Mouse (Mus musculus) heart, embryonic 13.5 days (tissue): Measurements from ENCODE around the gene BC017158. TPM values are rescaled to one million over a fixed set of nuclear protein-coding genes. Genes with fewer than 3 reads are reported as not detected.
"Not testable (repeated sequence)": the region's sequence is repeated elsewhere in the genome, so short reads cannot be mapped to it uniquely, and the experiment has no call there.

Source experiments
- ATAC-seq: fragments of 200-750 bp; cut with Nextera tagmentation; 2 replicates; pipeline ENCODE4 v1.8.0; 2017; ENCODE audit warnings: moderate TSS enrichment; ENCODE audit not compliant: insufficient number of reproducible peaks, low FRiP score, low TSS enrichment; ENCODE audit errors: extremely low read depth
- H3K27ac ChIP-seq: fragments of 300-500 bp; sonication (generic); replicated peaks from 2 replicates; pipeline ENCODE4 v1.5.1; 2015; ENCODE audit warnings: moderate library complexity, mild to moderate bottlenecking, inconsistent platforms
- H3K27me3 ChIP-seq: fragments of 300-500 bp; sonication (generic); replicated peaks from 2 replicates; pipeline ENCODE4 v1.6.1; 2015; ENCODE audit warnings: mild to moderate bottlenecking, inconsistent platforms
- H3K36me3 ChIP-seq: fragments of 300-500 bp; sonication (generic); 2 replicates; pipeline ENCODE4 v1.6.1; 2015; ENCODE audit warnings: mild to moderate bottlenecking, inconsistent platforms
- H3K4me1 ChIP-seq: fragments of 300-500 bp; sonication (generic); 2 replicates; pipeline ENCODE4 v1.6.1; 2015; ENCODE audit warnings: inconsistent platforms
- H3K4me2 ChIP-seq: fragments of 300-500 bp; sonication (generic); 2 replicates; pipeline ENCODE4 v1.6.1; 2015; ENCODE audit warnings: inconsistent platforms, mild to moderate bottlenecking, moderate library complexity
- H3K4me3 ChIP-seq: fragments of 300-500 bp; sonication (generic); 2 replicates; pipeline ENCODE4 v1.5.1; 2015; ENCODE audit warnings: moderate library complexity, mild to moderate bottlenecking, inconsistent platforms
- H3K9ac ChIP-seq: fragments of 300-500 bp; sonication (generic); 2 replicates; pipeline ENCODE4 v1.6.1; 2015; ENCODE audit warnings: inconsistent platforms, mild to moderate bottlenecking, moderate library complexity
- H3K9me3 ChIP-seq: fragments of 300-500 bp; sonication (generic); 2 replicates; pipeline ENCODE4 v1.6.1; 2016; ENCODE audit warnings: inconsistent platforms
- WGBS: fragments of 180-500 bp; shearing (Covaris S2); methylation state at CpG from one replicate; pipeline ENCODE4 v1.1.7; 2015; ENCODE audit warnings: mixed read lengths; 5-methylcytosine and 5-hydroxymethylcytosine counted together
- polyA plus RNA-seq: library from polyadenylated mRNA; unstranded; fragments of >200 nt; fragmentation: Nextera tagmentation; extraction: Ambion mirVana; gene quantifications from 2 replicates; pipeline ENCODE4 v1.2.1, GENCODE M21; 2015

Gene BC017158
- polyA plus RNA-seq = 16.6 and 17.3 TPM in 2 replicates

- peak within 1 kb of the TSS; percentile 76 for H3K4me3 ChIP-seq
- peak; percentile 43; the same call in 1 of the 2 replicates for ATAC-seq
- no peaks in the 10 kb centered on the region for H3K27me3 ChIP-seq
- peaks cover 18% of the 10 kb centered on the region for H3K4me1 ChIP-seq
- H3K4me2 ChIP-seq = peak within 1 kb of the TSS; percentile 90
- peak within 1 kb of the TSS; percentile 87 for H3K9ac ChIP-seq
- peak within 1 kb of the TSS; percentile 61 for H3K27ac ChIP-seq
- 2% methylated on average over 47 of the region's 47 CpGs for WGBS
- peaks cover 11% of the 10 kb centered on the region; the same call in 1 of the 2 replicates for H3K36me3 ChIP-seq
- no peaks in the 10 kb centered on the region for H3K9me3 ChIP-seq
Measured at GRCm38 (mm10) chr7:128297617-128298480, at the start of gene BC017158. TSS of gene BC017158 (minus strand) at chr7:128298170.

DNA sequence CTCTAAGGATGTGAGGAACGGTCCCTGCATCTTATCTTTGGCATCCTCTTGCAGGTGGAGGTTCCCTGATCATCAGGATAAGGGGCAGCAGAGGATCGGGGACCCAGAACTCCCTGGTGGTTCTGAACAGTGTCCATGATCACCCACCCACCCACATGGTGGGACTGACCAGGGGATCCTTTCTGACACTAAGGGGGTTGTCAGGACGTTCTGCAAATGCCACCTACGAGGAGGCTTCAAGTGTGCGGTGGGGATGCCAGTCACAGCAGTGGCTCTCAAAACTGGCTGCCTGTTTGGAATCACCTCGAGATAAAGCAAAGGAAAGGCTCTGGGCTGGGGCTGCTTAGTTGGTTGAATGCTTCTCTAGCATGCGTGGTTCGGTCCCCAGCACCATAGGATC, 49.0 kb upstream of the BC017158 start:
- Histone ChIP-seq H3K4me2 (no peak overlapping the region), H3K9ac (no peak overlapping the region), H3K4me3 (no peak overlapping the region), H3K36me3 (no peaks in the 10 kb centered on the region), H3K4me1 (peaks cover 10% of the 10 kb centered on the region), H3K27ac (no peak overlapping the region), H3K27me3 (peaks cover 5% of the 10 kb centered on the region; the same call in 1 of the 2 replicates), H3K9me3 (no peaks in the 10 kb centered on the region; the same call in 1 of the 2 replicates)
- 61% methylated on average over 8 of the region's 8 CpGs for WGBS
- no peak for ATAC-seq

DNA sequence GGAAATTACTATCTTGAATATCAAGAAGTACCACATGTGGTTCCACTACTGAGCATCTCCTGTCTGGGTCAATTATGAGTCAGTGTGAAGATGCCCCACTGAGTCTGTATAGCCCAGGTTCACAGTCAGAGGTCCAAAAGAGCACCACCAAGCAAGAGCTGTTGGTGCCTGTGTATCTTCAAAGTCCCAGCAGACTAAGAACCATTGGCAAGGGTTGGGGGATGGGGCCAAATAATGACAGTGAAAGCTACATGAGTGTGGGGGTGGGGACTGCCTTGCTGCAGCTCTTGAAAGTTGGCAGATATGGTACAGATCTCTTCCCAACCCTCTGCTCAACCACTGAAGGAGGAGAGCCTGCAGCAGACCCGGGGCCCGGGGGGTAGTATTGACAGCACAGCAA, 48.6 kb upstream of the BC017158 start:
- H3K27ac ChIP-seq = no peak overlapping the region
- no peak overlapping the region for H3K4me2 ChIP-seq
- H3K4me3 ChIP-seq = no peak overlapping the region
- peaks cover 5% of the 10 kb centered on the region; the same call in 1 of the 2 replicates for H3K27me3 ChIP-seq
- H3K36me3 ChIP-seq = no peaks in the 10 kb centered on the region
- no peak for ATAC-seq
- H3K9me3 ChIP-seq = no peaks in the 10 kb centered on the region; the same call in 1 of the 2 replicates
- 52% methylated on average over 2 of the region's 2 CpGs for WGBS
- H3K9ac ChIP-seq = no peak overlapping the region
- peaks cover 10% of the 10 kb centered on the region for H3K4me1 ChIP-seq

GRCm38 (mm10) chr7:128345691-128346090, 47.7 kb upstream of the BC017158 start:
- Histone ChIP-seq H3K36me3 (no peaks in the 10 kb centered on the region), H3K9me3 (no peaks in the 10 kb centered on the region; the same call in 1 of the 2 replicates), H3K4me1 (peaks cover 10% of the 10 kb centered on the region), H3K4me2 (no peak overlapping the region), H3K9ac (no peak overlapping the region), H3K27me3 (peaks cover 5% of the 10 kb centered on the region; the same call in 1 of the 2 replicates), H3K4me3 (no peak overlapping the region), H3K27ac (no peak overlapping the region)
- no peak for ATAC-seq
- WGBS = 81% methylated on average over 6 of the region's 6 CpGs

DNA sequence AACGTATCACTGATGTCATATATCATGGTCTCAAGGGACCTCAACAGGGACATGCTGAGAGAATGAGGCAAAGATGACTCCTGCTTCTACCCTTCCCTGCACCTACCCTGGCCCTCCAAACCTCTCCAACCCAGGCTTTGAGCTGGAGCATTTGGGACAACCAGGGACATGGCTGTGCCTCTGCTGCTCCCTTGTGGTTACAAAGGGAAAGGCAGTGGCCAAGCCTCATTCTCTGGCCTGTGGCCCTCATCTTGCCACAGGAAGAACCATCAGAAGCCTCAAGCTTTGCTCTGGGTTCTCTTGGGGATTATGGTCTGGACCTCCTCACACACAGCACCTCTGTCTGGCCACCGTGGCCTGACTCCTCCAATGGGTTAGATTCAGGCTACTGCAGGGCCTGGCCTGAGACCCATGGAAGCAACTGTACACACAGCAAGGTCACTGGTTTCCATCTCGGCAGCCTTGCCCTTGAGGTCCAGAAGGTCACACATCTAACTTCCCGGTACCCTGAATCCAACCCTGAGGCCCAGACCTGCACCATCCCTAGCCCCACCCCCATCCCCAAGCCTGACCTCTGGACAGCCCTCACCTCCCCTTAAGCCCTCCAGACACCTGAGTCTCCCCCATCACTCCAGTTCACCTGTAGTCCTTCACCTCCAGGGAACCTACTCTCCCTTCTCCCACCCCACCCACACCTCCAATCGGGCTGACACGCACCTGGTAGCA, 47.1 kb upstream of the BC017158 start:
- no peak for ATAC-seq

GRCm38 (mm10) chr7:128344488-128344887, 46.5 kb upstream of the BC017158 start:
- H3K27me3 ChIP-seq = peaks cover 5% of the 10 kb centered on the region; the same call in 1 of the 2 replicates
- WGBS = 77% methylated on average over 7 of the region's 7 CpGs
- no peak overlapping the region for H3K4me2 ChIP-seq
- H3K9ac ChIP-seq = no peak overlapping the region
- H3K36me3 ChIP-seq = no peaks in the 10 kb centered on the region
- no peaks in the 10 kb centered on the region; the same call in 1 of the 2 replicates for H3K9me3 ChIP-seq
- H3K27ac ChIP-seq = no peak overlapping the region
- no peak overlapping the region for H3K4me3 ChIP-seq
- ATAC-seq = no peak
- peaks cover 10% of the 10 kb centered on the region for H3K4me1 ChIP-seq

More for the DNA sequence above, 47.1 kb upstream of the BC017158 start:
- H3K4me3 ChIP-seq = no peak overlapping the region
- peaks cover 10% of the 10 kb centered on the region for H3K4me1 ChIP-seq
- peaks cover 5% of the 10 kb centered on the region; the same call in 1 of the 2 replicates for H3K27me3 ChIP-seq
- H3K4me2 ChIP-seq = no peak overlapping the region
- no peak overlapping the region for H3K27ac ChIP-seq
- no peaks in the 10 kb centered on the region; the same call in 1 of the 2 replicates for H3K9me3 ChIP-seq
- H3K9ac ChIP-seq = no peak overlapping the region
- no peaks in the 10 kb centered on the region for H3K36me3 ChIP-seq
- WGBS = 48% methylated on average over 6 of the region's 6 CpGs

DNA sequence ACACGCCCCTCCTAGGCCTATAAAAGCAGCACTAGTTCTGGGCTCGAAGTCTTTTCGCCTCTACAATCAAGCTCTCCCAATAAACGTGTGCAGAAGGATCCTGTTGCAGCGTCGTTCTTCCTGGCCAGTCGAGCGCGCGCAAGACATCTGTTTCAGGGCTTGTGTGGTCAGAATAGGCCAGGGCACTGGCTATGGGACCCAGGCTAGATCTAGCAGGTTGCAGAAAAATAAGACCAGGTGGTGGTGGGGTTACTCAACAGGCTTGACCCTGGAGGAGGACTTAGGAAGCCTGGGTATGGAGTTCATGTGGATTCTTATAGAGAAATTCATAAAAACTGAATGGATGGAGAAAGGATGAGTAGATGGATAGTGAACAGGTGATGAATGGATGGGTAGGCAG, 44.7 kb upstream of the BC017158 start:
- H3K36me3 ChIP-seq, ATAC-seq, H3K27ac ChIP-seq, H3K27me3 ChIP-seq, H3K4me1 ChIP-seq, H3K9ac ChIP-seq, H3K4me2 ChIP-seq, H3K4me3 ChIP-seq, H3K9me3 ChIP-seq: not testable (repeated sequence)
- WGBS = 92% methylated on average over 7 of the region's 10 CpGs

DNA sequence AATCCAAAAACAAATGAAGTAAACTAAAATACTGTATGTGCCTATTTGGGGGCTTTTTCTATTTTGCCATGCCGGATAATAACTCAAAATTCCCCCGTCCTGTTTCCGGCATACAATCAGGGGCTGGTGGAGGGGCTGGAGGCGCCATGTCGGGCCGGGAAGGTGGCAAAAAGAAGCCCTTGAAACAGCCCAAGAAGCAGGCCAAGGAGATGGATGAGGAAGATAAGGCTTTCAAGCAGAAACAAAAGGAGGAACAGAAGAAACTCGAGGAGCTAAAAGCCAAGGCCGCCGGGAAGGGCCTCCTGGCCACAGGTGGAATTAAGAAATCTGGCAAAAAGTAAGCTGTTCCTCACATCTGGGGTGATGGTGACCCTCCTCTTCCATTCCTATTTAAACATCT, 42.4 kb upstream of the BC017158 start:
- not testable (repeated sequence) for ATAC-seq, H3K4me3 ChIP-seq, H3K27ac ChIP-seq, H3K9ac ChIP-seq, H3K36me3 ChIP-seq, H3K27me3 ChIP-seq, H3K4me1 ChIP-seq, H3K9me3 ChIP-seq, H3K4me2 ChIP-seq
- 70% methylated on average over 9 of the region's 9 CpGs for WGBS

GRCm38 (mm10) chr7:128332896-128333295, 34.9 kb upstream of the BC017158 start:
- no peak for ATAC-seq
- H3K27ac ChIP-seq = no peak overlapping the region
- WGBS = 92% methylated on average over 1 of the region's 1 CpGs

DNA sequence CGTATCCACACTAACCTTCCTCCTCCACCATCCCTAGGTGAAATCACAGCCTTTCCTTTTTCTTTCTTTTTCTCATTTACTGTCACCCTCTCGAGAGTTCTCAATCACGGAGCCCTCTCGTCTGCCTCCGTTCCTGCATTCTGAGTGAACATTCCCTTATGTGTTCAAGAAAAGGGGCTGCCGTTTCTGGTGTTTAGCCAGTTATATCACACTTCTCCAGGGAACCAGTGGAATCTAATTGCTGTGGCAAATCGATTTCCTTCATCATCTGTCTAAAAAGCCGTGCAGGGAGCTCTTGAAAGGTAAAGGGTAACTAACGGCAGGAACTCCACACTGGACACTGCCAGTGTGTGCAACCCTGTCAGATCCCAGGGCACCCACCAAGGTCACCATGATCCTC, 33.0 kb upstream of the BC017158 start:
- ATAC-seq = no peak
- no peak overlapping the region for H3K9ac ChIP-seq
- no peaks in the 10 kb centered on the region for H3K9me3 ChIP-seq
- 59% methylated on average over 9 of the region's 9 CpGs for WGBS
- H3K36me3 ChIP-seq = no peaks in the 10 kb centered on the region
- H3K4me2 ChIP-seq = no peak overlapping the region
- H3K4me3 ChIP-seq = no peak overlapping the region
- no peak overlapping the region for H3K27ac ChIP-seq
- H3K4me1 ChIP-seq = no peaks in the 10 kb centered on the region
- no peaks in the 10 kb centered on the region for H3K27me3 ChIP-seq

More at GRCm38 (mm10) chr7:128332896-128333295, 34.9 kb upstream of the BC017158 start:
- Histone ChIP-seq H3K9ac (no peak overlapping the region), H3K4me3 (no peak overlapping the region), H3K27me3 (no peaks in the 10 kb centered on the region), H3K4me2 (no peak overlapping the region), H3K4me1 (no peaks in the 10 kb centered on the region), H3K36me3 (no peaks in the 10 kb centered on the region), H3K9me3 (no peaks in the 10 kb centered on the region)

GRCm38 (mm10) chr7:128324977-128325376, 27.0 kb upstream of the BC017158 start:
- Histone ChIP-seq H3K4me1 (0 out of 2 replicates have a peak, but pooled peaks cover 10% of the 10 kb centered on the region), H3K9me3 (no peaks in the 10 kb centered on the region), H3K36me3 (no peaks in the 10 kb centered on the region), H3K9ac (no peak overlapping the region), H3K4me3 (no peak overlapping the region), H3K27me3 (no peaks in the 10 kb centered on the region), H3K4me2 (no peak overlapping the region), H3K27ac (no peak overlapping the region)
- no peak for ATAC-seq
- WGBS = 75% methylated on average over 1 of the region's 1 CpGs
